Mouse (Mus musculus) kidney, adult 2 months (tissue): ENCODE measurements around the gene Rab3gap1. TPM values are rescaled to one million over a fixed set of nuclear protein-coding genes. Genes with fewer than 3 reads are reported as not detected.

Source experiments
- DNase-seq: peaks from one replicate; pipeline ENCODE4 v3.0.0; 2021
- H3K27ac ChIP-seq: fragments of 200-500 bp; 2 replicates; pipeline ENCODE4 v1.5.1; 2012; ENCODE audit warnings: low read depth, low read length, control low read depth, inconsistent platforms; ENCODE audit not compliant: insufficient read depth
- H3K27me3 ChIP-seq: fragments of 200-500 bp; replicated peaks from 2 replicates; pipeline ENCODE4 v1.6.1; 2012; ENCODE audit warnings: mild to moderate bottlenecking, moderate library complexity, low read length, inconsistent platforms; ENCODE audit not compliant: control insufficient read depth, insufficient read depth
- H3K36me3 ChIP-seq: fragments of 200-500 bp; 2 replicates; pipeline ENCODE4 v1.6.1; 2012; ENCODE audit warnings: mild to moderate bottlenecking, moderate library complexity, low read length, inconsistent platforms; ENCODE audit not compliant: control insufficient read depth, insufficient read depth
- H3K4me1 ChIP-seq: fragments of 200-500 bp; 2 replicates; pipeline ENCODE4 v1.6.1; 2011; ENCODE audit warnings: low read length; ENCODE audit not compliant: control insufficient read depth, insufficient read depth
- H3K4me3 ChIP-seq: fragments of 200-500 bp; 2 replicates; pipeline ENCODE4 v1.5.1; 2011; ENCODE audit warnings: mild to moderate bottlenecking, low read depth, low read length, control low read depth; ENCODE audit not compliant: insufficient read depth
- CTCF ChIP-seq: fragments of 200-500 bp; conservative IDR thresholded peaks from 2 replicates; pipeline ENCODE4 v1.5.1; 2011; ENCODE audit warnings: low read depth, mild to moderate bottlenecking, control low read depth, low read length, moderate library complexity, mixed read lengths; ENCODE audit not compliant: insufficient read depth, insufficient read length
- POLR2A ChIP-seq: fragments of 200-500 bp; IDR thresholded peaks from one replicate; pipeline ENCODE4 v1.6.1; 2011; ENCODE audit warnings: low read depth, low read length, control low read depth
- WGBS: fragments of 180-500 bp; shearing (Covaris S2); methylation state at CpG from one replicate; pipeline ENCODE4 v1.1.7; 2018; 5-methylcytosine and 5-hydroxymethylcytosine counted together
- polyA plus RNA-seq: library from polyadenylated mRNA; depleted of rRNA; stranded (reverse); fragments of >200 nt; gene quantifications from 2 replicates; pipeline ENCODE4 v1.2.3, GENCODE M21; 2012

Rab3gap1 gene
- polyA plus RNA-seq, 1 experiment = 16.4 TPM

DNA sequence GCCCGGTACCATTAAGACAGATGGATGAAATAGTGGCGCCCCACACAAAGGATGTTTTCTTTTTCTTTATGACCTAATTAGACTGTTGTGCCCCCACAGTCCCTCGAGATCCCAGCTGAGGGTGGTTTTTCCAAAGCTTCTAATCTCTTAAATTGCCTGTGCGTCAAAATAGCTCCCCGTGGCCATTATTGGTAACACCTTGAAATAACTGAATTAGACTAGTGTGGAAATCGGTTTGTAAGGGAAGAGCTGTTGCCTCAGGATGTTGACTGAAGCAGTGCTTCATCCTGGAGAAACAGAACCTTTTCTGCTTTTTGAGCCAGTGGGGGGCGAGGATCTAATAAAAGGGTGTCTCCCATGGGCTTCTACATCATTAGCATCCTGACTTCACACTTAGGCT, 4.8 kb upstream of the Rab3gap1 start:
- 53% methylated on average over 7 of the region's 7 CpGs for WGBS
- H3K36me3 ChIP-seq = no peaks in the 10 kb centered on the region
- TF ChIP-seq CTCF (no peak), POLR2A (no peak)
- H3K4me1 ChIP-seq = no peaks in the 10 kb centered on the region
- no peak overlapping the region for H3K4me3 ChIP-seq
- no peak for DNase-seq
- no peaks in the 10 kb centered on the region for H3K27me3 ChIP-seq
- H3K27ac ChIP-seq = no peak overlapping the region

DNA sequence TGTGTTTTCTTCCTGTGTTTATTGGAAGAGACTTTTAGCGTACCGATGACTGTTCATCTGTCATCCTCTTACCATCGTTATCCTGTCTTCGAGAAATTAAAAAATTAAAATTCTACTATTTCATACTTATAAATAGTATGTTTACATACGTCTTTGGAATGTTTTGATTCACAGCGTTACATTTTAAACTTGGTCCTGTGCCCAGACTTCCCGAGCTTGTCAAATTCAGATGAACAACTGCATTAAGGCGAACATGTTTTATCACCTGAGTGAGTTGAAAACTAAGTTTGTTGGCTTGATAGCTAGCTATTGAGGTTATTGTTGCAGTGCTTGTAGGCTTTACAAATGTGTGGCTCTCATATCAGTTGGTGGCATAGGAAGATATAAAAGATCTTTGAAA, 703 bp downstream of the Rab3gap1 start:
- H3K4me1 ChIP-seq = peaks cover 6% of the 10 kb centered on the region; the same call in 1 of the 2 replicates
- peak overlapping the region; percentile 100 for H3K4me3 ChIP-seq
- peaks cover 2% of the 10 kb centered on the region for H3K36me3 ChIP-seq
- H3K27me3 ChIP-seq = no peaks in the 10 kb centered on the region
- no peak for DNase-seq
- peak overlapping the region; percentile 90; the same call in 1 of the 2 replicates for H3K27ac ChIP-seq
- TF ChIP-seq POLR2A = no peak
- TF ChIP-seq CTCF = no peak
- 15% methylated on average over 8 of the region's 8 CpGs for WGBS

DNA sequence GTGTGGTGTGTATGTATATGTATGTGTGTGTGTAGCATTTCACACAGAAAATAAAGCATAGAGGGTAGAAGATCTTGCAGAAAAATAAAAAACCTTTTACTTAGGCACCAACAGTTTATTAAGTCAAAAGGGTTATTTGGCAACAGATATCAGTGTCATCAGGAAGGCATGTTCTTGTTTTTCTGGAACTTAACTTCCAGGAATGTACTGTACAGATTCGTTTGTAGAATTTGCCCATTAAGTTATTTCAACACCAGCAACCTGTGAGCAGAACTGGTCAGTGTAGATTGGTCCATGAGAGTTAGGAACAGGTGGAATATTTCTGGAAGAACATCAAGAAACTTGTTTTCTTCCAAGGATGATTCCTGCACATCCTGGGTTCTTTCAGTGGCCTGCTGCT, 30.8 kb downstream of the Rab3gap1 start:
- Histone ChIP-seq H3K27ac (no peak overlapping the region), H3K4me3 (no peak overlapping the region), H3K27me3 (no peaks in the 10 kb centered on the region), H3K36me3 (no peaks in the 10 kb centered on the region; the same call in 1 of the 2 replicates), H3K4me1 (0 out of 2 replicates have a peak, but pooled peaks cover 2% of the 10 kb centered on the region)
- WGBS = 19% methylated on average over 1 of the region's 1 CpGs
- DNase-seq = peak; percentile 23
- TF ChIP-seq CTCF = no peak
- TF ChIP-seq POLR2A = no peak

DNA sequence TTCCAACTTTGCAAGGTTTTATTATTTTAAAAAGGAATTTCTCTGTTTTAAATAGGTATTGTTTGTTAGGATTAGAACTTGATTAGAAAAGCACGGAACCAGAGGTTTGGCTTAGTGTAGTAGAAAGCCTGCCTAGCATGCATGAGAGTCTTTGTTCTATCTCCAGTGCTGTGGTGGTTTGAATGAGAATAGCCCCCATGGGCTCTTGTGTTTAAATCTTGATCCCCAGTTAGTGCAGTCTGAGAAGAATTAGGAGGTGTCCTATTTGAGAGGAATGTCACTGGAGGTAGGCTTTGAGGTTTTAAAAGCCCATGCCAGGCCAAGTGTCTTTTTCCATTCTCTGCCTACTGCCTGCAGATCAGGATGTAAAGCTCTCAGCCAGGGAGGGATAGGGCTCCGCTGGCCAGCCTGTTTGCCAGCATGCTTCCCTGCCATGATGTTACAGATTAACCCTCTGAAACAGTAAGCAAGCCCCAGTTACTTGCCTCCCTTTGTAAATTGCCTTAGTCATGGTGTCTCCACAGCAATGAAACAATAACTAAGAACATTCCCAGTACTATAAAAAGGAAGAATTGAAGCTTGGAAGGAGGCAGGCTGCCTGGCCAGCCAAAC, 36.3 kb downstream of the Rab3gap1 start:
- H3K4me3 ChIP-seq = no peak overlapping the region
- H3K4me1 ChIP-seq = peaks cover 2% of the 10 kb centered on the region; the same call in 1 of the 2 replicates
- H3K27me3 ChIP-seq = no peaks in the 10 kb centered on the region
- H3K27ac ChIP-seq = no peak overlapping the region
- peaks cover 1% of the 10 kb centered on the region; the same call in 1 of the 2 replicates for H3K36me3 ChIP-seq
- DNase-seq = peak; percentile 64
- TF ChIP-seq POLR2A = no peak
- TF ChIP-seq CTCF = no peak
- WGBS = 47% methylated on average over 2 of the region's 2 CpGs

DNA sequence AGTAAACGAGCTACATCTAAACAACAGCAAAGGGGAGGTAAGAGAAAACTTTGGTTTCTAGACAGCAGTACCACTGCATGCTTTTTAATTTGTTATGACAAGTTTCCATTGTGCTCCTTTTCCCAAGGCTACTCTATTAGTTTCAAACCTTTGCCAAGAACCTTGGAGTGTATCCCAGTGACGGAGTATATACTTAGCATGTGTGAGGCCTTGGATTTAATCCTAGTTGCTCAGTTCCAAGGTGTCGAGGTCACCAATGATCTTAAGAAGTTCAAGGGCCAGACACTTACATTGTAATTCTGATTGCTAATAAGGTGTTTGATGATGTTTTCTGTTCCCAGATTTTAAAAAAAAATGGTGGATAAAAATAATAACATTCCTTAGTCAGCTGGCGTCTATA, 44.5 kb downstream of the Rab3gap1 start:
- no peaks in the 10 kb centered on the region for H3K27me3 ChIP-seq
- peaks cover 2% of the 10 kb centered on the region; the same call in 1 of the 2 replicates for H3K36me3 ChIP-seq
- H3K27ac ChIP-seq = no peak overlapping the region
- no peak for DNase-seq
- no peak overlapping the region for H3K4me3 ChIP-seq
- TF ChIP-seq POLR2A = no peak
- TF ChIP-seq CTCF = no peak
- no peaks in the 10 kb centered on the region for H3K4me1 ChIP-seq
- 74% methylated on average over 4 of the region's 4 CpGs for WGBS

DNA sequence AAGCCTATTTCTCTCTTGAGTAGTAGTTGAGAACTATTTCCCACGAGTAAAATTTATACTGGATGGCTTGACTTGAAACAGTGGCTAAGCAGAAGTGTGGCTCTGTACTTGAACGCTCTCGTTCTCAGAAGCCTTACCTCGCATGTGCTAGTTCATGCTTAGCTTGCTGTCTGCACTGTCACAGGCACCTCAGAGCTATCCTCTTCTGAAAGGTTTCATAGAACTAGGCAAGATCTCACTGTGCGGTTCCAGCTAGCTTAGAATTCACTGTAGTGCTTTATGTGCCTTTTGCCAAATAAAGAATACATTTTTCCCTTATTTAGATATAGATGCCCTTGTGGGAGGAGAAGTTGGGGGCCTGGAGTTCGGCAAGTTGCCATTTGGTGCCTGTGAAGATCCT, 46.7 kb downstream of the Rab3gap1 start:
- no peak for DNase-seq
- H3K4me1 ChIP-seq = no peaks in the 10 kb centered on the region
- 88% methylated on average over 6 of the region's 6 CpGs for WGBS
- peaks cover 4% of the 10 kb centered on the region; the same call in 1 of the 2 replicates for H3K36me3 ChIP-seq
- TF ChIP-seq POLR2A = no peak
- TF ChIP-seq CTCF = no peak
- H3K4me3 ChIP-seq = no peak overlapping the region
- H3K27ac ChIP-seq = no peak overlapping the region
- no peaks in the 10 kb centered on the region for H3K27me3 ChIP-seq

DNA sequence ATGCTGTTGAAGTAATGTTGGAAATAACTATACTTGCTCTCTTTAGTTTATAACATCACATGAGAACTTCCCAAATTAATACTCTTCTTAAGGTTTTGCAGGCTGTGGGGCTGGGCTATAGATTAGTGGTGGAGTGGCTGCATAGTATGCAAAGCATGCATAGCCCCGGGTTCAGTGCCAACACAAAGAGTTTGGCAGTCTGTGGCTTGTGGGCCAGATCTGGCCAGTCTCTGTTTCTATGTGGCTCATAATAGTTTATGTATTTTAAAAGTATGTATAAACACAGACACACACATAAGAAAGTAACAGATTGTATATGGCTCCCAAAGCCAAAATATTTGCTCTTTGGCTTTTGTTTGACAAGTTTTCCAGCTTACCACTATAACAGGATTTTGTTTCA, 47.2 kb downstream of the Rab3gap1 start:
- H3K4me1 ChIP-seq = no peaks in the 10 kb centered on the region
- no peak for DNase-seq
- WGBS = 72% methylated on average over 1 of the region's 1 CpGs
- H3K36me3 ChIP-seq = peaks cover 4% of the 10 kb centered on the region; the same call in 1 of the 2 replicates
- TF ChIP-seq CTCF (no peak), POLR2A (no peak)
- no peaks in the 10 kb centered on the region for H3K27me3 ChIP-seq
- H3K4me3 ChIP-seq = no peak overlapping the region
- no peak overlapping the region for H3K27ac ChIP-seq
